Mouse (Mus musculus) WW6 (cell line): ENCODE data around the gene 4930564D02Rik.

Source experiments
- DNase-seq: peaks from one replicate; pipeline ENCODE4 v3.0.0-alpha.2; 2013; ENCODE audit warnings: low read depth, low spot score

Gene 4930564D02Rik

DNA sequence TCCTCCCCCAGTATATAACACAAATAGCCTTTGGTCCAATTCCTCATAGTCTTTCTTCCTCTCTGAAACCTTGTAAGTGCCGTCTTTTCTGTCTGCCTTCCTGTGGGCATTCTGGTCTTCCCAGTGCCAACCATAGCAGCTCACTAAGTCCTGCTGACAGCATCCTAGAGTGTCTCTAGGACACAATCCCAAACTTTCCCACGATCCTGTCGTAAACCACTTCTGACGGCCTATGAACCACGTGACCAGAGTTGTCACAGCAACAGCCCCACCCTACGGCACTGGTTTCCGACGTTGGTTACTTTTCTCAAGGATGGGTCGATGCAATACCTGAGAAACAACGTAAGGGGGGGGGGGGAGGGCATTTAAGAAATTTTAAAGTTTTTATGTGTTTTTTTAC, at the start of gene 4930564D02Rik:
Gene 4930564D02Rik, plus strand, starts transcription at position 301 of the 400 bp plus-strand sequence.
- no peak for DNase-seq

DNA sequence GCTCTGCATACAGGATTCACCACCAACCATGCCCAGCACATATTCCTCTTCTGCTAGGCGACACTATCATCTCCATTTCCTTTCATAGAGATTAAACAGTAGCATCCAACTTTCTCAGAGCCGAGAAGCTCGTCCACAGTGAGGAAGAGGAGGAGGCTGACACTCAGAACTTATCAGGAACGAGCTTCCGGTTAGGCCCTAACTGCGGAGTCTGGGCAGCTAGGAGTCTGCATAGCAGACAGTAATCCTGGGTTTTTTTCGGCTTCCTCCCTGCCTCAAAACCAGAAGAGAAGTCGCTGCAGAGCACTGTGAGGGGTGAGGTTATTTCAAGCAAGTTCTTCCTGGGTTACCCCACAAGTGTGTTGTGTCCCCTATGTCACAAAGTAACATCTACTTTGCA, 49.3 kb upstream of the 4930564D02Rik start:
- DNase-seq, result no peak

DNA sequence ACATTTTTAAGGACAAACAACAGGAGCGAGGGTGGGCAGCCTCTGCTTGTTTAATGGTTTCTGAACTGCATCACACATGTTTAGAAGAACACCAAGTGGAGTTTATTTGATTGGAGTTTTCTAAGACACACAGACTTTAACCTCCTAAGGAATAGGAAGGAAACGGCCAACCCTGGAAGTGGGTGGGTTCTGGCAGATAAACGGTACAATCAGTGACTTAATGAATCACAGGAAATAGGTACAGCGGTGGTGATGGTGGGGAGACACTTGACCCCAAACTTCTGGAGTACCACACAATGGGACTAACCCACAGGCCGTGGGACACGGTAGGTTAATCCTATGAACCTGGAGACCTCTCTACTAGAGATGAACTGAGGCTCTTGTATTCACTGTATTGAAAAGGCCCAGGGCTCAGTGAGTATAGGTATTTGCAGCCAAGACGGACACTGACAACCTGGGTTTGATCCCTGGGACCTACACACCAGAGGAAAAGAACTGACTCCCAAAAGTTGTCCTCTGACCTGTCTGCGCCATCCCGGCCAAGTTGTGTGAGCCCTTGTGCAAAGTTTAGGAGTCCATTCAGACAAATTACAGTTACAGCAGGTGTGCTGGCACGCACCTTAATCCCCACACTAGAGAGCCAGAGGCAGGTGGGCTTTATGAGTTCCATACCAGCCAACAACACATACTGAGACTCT, 48.4 kb upstream of the 4930564D02Rik start:
- no peak for DNase-seq

DNA sequence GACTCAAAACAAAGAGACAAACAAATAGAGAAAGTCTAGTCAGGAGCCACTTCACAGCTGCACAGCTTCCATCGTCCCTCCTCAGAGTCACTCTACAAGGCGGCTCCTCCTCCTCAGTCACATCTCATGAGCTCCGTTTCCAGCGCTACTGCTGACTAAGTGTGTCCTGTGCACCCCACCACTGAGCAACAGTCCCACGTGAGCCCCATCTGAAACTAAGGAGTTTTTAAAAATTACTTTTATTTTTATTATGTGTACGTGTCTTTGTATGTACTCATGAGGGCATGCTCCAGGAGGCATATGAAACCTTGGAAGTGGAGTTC, 47.9 kb upstream of the 4930564D02Rik start:
- no peak for DNase-seq

DNA sequence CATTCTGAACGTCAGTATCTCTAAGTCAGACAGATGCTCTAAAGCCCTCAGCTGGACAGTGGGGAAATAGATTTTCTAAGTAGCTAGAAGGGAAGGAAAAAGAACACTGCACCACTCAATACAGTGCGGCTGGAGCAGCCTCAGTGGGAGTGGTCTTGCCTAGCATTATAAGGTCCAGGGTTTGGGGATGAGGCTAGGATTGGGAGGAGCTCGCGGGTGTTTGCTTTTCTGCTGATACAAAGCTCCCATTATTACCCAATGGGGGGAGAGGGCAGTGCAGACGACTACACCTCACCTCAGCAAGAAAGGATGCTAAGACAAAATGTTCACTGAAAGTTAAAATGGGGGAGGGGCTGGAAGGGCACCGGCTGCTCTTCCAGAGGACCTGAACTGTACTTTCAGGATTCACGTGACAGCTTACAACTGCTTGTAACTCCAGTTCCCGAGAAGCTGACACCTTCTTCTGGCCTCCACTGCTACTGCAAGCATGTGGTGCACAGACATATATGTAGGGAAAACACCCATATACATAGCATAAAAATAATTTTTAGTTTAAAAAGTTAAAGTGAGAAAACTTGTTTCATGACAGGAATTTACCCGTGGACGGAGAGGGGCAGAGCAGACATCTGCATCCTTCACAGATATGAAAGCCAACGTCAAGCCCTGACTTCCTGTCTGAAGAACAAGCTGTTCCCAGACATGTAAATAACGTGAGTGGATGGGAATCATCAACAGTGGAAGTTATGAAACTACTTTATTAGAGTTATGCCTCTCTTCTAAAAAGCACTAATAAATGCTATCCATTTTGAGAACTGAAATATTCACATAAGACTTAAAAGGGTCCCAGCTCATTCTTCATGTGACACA, 46.6 kb upstream of the 4930564D02Rik start:
- DNase-seq, result no peak

DNA sequence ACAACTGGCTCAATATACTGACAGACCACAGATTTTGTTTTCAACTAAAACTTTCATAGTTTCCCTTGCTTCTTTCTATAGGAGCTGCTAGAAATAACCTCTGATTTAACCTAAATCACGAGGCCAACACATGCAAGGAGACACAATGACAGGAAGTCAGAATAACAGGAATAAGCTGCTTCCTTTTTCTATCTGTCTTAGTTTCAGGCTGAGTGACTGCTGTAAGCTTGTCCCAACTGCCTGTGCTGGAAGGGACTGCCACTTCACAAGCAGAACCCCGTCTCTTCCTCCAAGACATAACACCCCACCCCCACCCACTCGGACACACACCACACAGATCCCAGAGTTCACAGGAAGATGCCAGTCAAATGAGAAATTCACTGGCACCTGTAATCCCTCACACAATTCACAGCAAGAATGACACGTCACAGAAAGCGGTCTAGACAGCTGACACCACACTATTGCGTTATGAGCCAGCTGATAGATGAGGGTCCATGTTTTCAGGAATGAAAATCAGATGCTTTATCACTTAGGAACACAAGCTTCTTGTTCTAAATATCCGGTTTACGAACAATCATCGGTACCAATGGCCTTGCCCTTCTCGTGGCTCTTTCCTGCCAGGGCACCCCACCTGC, 43.2 kb upstream of the 4930564D02Rik start:
- no peak for DNase-seq

DNA sequence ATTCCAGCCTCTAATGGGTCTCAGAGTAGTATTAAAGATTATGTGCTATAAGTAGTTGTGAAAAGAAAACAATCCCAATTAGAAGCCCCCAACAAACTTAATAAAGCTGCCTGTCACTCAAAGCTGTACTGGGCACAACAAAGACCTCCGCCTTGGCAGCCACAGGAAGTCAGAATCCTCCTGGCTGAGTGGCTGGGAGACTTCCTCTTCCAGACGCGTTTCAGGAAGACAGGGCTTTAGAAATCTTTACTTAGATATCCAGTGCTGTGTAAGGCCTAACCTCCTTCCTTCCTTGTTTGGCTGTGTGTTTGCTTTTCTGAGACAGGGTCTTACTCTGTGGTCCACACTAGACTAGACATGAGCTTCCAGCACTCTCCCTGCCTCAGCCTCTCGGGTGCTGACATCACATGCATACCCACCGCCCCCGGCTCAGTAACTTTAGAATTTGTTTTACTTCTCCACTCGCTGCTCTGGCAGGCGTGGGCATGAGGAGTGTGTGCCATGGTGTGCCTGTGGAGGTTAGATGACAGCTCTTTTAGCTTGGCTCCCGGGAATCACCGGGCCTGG, 30.3 kb upstream of the 4930564D02Rik start:
- DNase-seq, result no peak

DNA sequence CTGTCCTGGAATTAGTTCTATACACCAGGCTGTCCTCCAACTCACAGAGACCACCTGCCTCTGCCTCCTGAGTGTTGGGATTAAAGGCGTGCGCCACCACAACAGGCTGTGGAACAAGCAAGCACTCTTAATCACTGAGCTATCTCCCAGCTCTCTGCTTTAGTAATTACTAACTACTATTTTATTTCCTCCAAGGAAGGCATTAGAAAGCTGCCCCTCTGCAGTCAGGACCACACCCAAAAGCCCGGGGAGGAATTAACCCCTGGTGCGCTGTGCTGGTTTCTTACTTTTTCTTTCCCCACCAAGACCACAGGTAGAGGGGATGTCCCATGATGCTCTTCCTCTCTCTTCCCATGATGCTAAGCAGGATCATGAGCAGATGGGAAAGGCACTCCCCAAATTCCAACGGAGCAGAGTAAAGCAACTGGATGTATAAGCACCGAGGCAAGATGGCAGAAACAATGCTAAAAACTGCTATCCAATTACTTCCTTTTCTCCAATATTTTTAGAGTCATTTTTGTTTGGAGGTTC, 29.3 kb upstream of the 4930564D02Rik start:
- no peak for DNase-seq

DNA sequence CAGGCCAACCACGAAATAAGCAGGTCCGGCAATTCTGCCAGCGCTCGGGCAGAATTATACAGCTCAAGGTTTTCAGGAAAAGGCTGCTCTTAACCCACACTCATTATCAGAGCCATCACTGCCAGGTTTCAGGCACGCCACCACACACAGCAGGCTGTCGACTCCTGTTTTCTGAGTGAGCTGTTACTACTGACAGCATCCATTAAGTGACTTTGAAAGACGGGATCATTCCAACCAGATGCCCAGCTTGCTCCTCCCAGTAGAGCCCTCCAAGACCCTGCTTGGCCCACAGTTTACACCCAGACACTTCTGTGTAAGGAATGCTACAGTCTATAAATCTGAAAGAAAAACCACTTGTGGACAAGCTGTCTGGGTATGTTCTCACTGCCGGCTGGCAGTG, 26.6 kb upstream of the 4930564D02Rik start:
- DNase-seq, result no peak

DNA sequence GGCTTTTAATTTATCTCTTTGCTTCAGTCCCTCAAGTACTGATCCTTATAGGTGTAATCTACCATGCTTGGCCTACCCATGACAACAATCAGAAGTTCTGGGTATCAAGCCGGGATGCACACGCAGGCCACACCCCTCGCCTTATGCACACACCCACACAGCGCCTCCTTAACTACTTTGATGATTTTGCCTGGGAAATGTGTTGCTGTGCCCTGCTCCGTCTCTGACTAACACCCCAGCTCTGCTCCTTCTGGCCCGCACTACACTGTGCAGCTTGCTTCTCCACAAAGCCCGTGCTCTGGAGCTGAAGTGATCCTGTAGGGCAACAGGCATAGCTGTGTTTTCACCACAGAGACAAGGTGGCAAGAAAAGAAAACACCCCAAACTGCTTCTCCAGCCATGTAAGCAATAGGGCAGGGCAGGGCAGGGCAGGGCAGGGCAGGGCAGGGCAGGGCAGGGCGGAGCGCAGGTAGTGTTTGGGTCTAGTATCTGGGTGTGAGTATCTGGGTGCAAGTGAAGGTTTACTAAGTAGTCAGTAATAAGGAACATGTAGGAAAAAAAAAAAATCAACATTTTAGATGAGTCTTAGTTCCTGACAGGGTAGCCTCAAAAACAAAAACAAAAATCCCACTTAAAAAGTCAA, 25.5 kb upstream of the 4930564D02Rik start:
- no peak for DNase-seq

DNA sequence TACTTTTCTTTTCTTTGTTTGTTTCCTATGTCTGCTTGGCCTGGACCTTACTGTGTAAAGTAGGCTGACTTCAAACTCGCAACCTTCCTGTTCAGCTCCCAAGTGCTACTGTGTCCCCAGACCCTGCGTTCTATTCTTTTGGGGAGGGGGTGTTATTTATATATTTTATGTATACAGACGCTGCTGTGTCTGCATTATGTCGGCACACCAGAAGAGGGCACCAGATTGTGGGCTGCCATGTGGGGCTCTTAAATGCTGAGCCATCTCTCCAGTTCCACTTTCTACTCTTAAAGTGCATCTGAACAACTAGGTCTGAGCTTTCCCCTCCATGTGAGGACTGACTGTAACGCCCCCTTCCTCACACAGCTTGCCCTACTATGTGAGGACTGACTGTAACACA, 22.9 kb upstream of the 4930564D02Rik start:
- no peak for DNase-seq

DNA sequence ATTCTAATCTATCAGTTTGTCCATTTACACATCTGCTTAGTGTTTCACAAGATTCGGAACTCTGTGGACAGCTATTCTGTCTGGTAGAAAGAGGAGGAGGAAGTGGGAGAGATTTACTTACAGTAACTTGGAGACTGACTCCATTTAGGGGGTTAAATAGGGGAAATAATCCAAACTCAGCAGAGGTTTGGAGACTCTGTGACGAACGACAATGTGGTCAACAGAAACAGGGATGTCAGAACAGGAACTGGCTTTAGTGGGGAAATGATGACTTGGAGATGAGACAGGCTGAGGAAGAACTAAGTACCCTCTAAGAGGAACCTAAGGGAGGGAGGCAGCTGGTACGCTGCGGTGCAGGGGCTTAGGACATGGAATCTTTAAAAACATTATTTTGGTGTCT, 19.8 kb upstream of the 4930564D02Rik start:
- no peak for DNase-seq

DNA sequence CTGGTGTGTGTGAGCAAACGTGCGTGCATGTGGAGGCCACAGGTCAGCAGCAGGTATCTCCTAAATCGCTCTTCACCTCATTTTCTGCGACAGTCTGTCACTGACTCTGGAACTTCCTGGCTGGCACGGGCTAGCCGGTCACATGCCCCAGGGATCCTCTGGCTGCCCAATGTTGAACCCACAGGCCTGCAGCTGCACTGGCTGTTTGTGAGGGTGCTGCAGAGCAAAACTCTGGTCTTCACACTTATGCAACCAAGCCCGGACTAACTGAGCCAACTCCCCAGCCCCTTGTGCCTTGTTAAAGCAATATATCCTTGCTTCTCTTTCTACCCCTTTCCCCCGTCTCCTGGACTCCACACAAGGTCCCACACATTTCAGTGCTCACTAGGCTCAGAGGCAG, 19.0 kb upstream of the 4930564D02Rik start:
- DNase-seq, result no peak

DNA sequence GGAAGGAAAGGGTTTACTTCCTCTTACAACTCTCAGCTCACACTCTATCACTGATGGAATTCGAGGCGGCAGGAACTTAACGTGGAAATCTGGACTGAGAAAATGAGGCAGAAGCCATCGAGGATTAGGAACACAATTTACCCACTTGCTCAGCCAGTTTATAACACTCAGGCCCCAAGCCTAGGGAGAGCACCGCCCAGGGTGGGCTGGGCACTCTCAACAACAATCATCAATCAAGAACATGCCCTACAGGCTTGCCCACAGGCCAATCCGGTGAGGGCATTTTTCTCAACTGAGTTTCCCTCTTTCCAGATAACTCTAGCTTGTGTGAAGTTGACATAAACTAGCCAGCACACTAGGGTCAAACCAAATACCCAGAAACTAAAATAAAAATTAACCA, 16.8 kb upstream of the 4930564D02Rik start:
- no peak for DNase-seq

DNA sequence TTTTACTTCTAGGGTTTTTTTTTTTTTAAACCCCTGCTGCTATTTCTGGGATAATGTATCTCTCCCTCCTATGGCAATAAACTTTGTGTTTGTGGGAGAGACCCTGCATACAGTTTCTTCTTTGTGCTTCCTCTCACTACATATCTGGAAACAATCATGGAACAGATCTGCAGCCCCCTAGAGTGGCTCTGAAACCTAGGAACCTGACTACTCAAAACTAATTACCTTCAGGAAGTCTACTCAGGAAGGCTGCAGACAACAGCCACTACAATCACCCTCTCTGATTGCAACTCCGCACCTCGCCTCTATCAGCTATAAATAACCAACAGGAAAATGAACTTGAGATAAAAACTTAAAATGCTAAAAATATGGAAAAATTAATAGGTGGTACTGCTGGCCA, 15.5 kb upstream of the 4930564D02Rik start:
- no peak for DNase-seq

DNA sequence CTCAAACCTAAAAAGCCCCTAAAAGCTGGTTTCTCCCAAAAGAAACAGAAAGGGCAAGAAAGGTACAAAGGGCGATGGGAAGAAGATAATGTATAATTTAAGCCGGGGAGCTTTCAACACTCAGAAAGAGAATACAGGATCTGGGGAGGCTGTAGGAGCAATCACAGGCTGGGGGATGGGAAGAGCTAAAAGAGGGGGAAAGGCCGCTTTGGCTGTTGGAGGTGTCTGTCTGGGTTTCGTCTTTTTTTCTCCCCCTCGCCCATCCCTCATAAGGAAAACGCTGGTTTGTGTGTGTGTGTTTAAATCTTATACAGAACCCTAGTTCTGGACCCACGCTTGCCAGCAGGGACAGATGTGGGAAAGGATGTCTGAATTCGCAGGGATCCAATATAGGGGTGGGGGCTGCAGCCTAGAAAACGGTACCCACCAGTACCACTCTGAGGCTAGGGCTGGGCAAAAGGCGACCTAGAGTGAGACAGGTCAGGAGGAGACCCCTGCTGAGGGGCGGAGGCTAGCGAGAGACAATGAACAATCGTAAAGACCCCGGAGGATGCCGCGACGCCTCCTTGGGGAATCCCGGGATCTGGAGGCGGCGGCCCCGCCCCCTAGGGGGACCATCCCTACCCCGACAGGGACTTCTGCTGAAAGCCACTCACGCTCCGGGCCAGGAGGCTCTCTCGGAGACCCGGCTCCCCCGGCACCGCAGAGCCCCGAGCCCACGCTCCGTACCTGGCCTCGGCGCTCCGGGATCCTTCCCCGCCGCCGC, 14.3 kb upstream of the 4930564D02Rik start:
- DNase-seq, result peak; percentile 48

DNA sequence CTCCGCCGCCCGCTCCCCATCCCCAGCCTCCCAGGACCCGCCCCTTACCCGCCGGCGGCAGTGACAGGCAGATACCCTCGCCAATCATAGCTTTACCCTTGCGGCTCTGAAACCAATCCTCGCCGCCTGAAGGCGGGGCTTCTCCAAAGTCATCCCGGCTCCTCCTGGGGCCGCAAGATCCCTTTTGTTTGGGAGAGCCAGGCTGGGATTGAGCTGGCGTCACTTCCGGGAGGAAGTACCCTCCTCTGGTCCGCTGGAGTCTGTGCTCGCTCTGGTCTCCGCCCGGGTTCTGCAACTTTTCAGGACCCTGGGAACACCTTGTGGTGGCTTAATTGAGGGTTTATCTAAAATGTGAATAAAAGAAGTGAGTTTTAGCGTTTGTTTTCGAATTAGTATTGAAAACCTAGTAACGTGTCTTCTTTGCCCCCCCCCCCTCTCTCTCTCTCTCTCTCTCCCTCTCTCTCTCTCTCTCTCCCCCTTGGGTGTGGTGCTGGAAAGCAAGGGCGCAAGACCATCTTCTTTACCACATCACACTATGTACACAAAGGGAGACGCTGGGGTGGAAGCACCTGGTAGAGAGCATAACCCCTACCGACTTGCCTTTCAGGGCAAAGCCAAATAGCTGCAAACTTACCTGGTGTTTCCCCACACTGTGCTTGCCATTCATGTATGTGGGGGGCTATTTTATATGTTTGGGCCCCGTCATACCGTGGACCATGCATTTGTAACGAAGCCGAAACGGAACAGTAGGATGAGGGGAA, 13.5 kb upstream of the 4930564D02Rik start, which contains the start of gene Cttnbp2nl:
Gene Cttnbp2nl, minus strand, starts transcription at position 210 of the 761 bp plus-strand sequence.
- DNase-seq, result peak; percentile 95

DNA sequence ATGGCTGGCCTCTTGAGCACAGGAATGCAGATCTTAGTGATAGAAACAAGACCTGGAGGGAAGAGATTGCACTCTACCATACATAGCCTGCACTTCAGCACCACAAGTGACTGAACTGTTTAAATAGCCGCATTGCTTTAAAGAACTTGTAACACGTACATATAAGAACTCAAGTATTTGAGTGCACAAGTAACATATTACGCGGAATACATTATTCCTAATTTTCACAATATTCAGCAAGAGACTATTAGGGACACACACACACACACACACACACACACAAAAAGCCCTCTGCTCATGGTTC, 13.0 kb upstream of the 4930564D02Rik start:
- DNase-seq, result no peak

DNA sequence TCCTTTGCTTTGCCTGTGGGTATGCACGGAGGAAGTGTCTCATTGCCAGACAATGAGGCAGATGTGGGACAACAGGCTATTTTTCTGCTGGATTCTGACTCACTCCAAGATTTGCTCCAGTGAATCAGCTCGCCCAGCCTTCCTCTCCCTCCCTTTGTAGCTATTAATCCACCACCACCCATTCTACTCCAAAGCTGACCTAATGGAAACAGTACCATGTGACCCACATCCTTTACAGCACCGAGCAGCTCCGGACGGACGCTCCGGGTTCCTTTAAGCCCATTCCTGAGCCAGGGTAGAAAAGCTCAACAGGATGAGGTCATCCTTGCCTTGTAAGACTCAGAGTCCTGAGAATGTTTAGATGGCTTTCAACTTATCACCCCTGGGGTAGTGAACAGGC, 11.7 kb upstream of the 4930564D02Rik start:
- DNase-seq, result no peak

DNA sequence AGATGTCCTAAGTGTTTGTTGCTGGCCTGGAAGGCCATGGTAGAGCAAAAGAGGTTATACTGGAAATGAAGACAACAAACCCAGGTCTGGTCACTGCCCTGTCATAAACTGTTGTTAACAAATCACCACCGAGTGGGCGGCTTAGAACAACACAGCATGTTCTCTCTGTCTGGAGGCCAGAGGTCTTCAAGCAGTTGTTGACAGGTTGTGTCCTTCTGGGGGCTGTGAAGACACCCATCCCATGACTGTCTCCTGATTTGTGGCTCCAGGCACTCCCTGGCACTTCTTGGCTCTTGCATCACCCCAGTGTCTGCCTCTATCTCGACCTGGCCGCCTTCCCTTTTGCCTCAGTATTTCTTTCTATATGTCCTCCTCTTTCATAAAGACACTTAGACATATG, 11.0 kb upstream of the 4930564D02Rik start:
- no peak for DNase-seq
